Mouse (Mus musculus) embryonic facial prominence, embryonic 11.5 days (tissue): ENCODE measurements around the gene Pgc. TPM values are rescaled to one million over a fixed set of nuclear protein-coding genes. Genes with fewer than 3 reads are reported as not detected.

Source experiments
- ATAC-seq: fragments of 200-750 bp; cut with Nextera tagmentation; replicated peaks from 2 replicates; pipeline ENCODE4 v1.8.0; 2017; ENCODE audit warnings: low read depth; ENCODE audit not compliant: insufficient number of reproducible peaks, low FRiP score, low TSS enrichment
- DNase-seq: peaks from one replicate; pipeline ENCODE4 v3.0.0-alpha.2; 2015; ENCODE audit warnings: low spot score
- H3K27ac ChIP-seq: fragments of 300-500 bp; sonication (generic); replicated peaks from 2 replicates; pipeline ENCODE4 v1.5.1; 2014; ENCODE audit warnings: mild to moderate bottlenecking, low read depth, low read length, control low read depth
- H3K27me3 ChIP-seq: fragments of 300-500 bp; sonication (generic); 2 replicates; pipeline ENCODE4 v1.6.1; 2014; ENCODE audit warnings: mild to moderate bottlenecking, low read length, moderate library complexity, mixed read lengths; ENCODE audit not compliant: control insufficient read depth, insufficient read depth
- H3K36me3 ChIP-seq: fragments of 300-500 bp; sonication (generic); replicated peaks from 2 replicates; pipeline ENCODE4 v1.6.1; 2014; ENCODE audit warnings: low read depth, mild to moderate bottlenecking, low read length, moderate library complexity, mixed read lengths; ENCODE audit not compliant: control insufficient read depth, insufficient read depth
- H3K4me1 ChIP-seq: fragments of 300-500 bp; sonication (generic); 2 replicates; pipeline ENCODE4 v1.6.1; 2014; ENCODE audit warnings: low read length, mixed read lengths; ENCODE audit not compliant: control insufficient read depth, insufficient read depth
- H3K4me2 ChIP-seq: fragments of 300-500 bp; sonication (generic); 2 replicates; pipeline ENCODE4 v1.6.1; 2014; ENCODE audit warnings: low read depth, mild to moderate bottlenecking, control low read depth, low read length, moderate library complexity
- H3K4me3 ChIP-seq: fragments of 300-500 bp; sonication (generic); 2 replicates; pipeline ENCODE4 v1.5.1; 2014; ENCODE audit warnings: low read depth, low read length, control low read depth
- H3K9ac ChIP-seq: fragments of 300-500 bp; sonication (generic); replicated peaks from 2 replicates; pipeline ENCODE4 v1.6.1; 2014; ENCODE audit warnings: mild to moderate bottlenecking, control low read depth, low read length
- H3K9me3 ChIP-seq: fragments of 300-500 bp; sonication (generic); replicated peaks from 2 replicates; pipeline ENCODE4 v1.6.1; 2016; ENCODE audit warnings: mild to moderate bottlenecking, low read length, inconsistent platforms, mixed read lengths; ENCODE audit not compliant: control insufficient read depth
- WGBS: fragments of 180-500 bp; shearing (Covaris S2); extraction: QIAGEN DNeasy Blood & Tissue Kit; methylation state at CpG from one replicate; pipeline ENCODE4 v1.1.7; 2014; 5-methylcytosine and 5-hydroxymethylcytosine counted together
- polyA plus RNA-seq: library from polyadenylated mRNA; unstranded; fragments of >200 nt; fragmentation: Nextera tagmentation; extraction: Ambion mirVana; gene quantifications from 2 replicates; pipeline ENCODE4 v1.2.1, GENCODE M21; 2014

The Pgc gene
- polyA plus RNA-seq, 1 experiment from 2014 or later, result 0.15 TPM

DNA sequence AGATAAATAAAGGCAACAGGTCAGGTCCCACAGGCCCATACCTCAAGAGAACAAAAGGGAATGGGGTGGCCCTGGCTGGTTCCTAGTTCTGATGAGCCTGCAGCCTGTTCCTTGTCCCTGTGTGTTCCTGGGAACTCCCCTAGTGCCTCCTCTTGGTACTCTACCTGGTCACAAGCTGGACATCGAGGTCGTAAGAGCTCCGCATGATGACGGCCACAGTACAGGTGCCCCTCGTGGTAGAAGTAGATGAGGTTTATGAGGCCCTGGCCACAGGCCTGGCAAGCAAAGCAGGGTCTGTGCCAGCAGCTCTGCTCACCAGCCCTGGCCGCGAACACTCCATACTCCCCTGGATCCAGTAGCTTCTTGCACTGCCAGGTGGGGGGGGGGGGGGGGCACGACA is 36.7 kb upstream of the Pgc start:
- Histone ChIP-seq H3K4me2 (no peak overlapping the region), H3K27ac (no peak overlapping the region), H3K4me3 (no peak overlapping the region), H3K4me1 (no peaks in the 10 kb centered on the region; the same call in 1 of the 2 replicates), H3K9me3 (no peaks in the 10 kb centered on the region), H3K9ac (no peak overlapping the region), H3K36me3 (no peaks in the 10 kb centered on the region), H3K27me3 (no peaks in the 10 kb centered on the region)
- DNase-seq, result no peak
- WGBS, result 83% methylated on average over 6 of the region's 8 CpGs
- no peak for ATAC-seq

DNA sequence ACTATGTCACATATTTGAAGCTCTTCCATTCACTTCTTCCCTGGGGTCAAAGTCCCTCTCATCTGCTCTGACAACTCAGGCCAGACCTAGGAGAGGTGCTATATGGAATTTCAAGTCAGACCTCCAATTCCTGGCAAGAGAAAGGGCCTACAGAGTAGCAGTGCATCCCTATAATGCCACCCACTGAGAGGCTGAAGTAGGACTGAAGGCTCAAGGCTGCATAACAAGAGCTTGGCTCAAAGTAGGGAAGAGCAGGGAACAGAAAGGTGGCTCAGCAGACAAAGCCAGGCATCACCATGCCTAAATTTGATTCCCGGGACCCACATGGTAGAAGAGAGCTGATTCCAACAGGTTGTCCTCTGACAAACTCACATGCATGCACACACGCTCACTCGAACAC is 35.0 kb upstream of the Pgc start:
- DNase-seq (no peak), ATAC-seq (no peak)
- Histone ChIP-seq H3K27ac (no peak overlapping the region), H3K27me3 (no peaks in the 10 kb centered on the region), H3K9me3 (no peaks in the 10 kb centered on the region), H3K9ac (no peak overlapping the region), H3K4me2 (no peak overlapping the region), H3K36me3 (no peaks in the 10 kb centered on the region), H3K4me3 (no peak overlapping the region), H3K4me1 (peaks cover 3% of the 10 kb centered on the region; the same call in 1 of the 2 replicates)
- WGBS, result 96% methylated on average over 3 of the region's 3 CpGs

DNA sequence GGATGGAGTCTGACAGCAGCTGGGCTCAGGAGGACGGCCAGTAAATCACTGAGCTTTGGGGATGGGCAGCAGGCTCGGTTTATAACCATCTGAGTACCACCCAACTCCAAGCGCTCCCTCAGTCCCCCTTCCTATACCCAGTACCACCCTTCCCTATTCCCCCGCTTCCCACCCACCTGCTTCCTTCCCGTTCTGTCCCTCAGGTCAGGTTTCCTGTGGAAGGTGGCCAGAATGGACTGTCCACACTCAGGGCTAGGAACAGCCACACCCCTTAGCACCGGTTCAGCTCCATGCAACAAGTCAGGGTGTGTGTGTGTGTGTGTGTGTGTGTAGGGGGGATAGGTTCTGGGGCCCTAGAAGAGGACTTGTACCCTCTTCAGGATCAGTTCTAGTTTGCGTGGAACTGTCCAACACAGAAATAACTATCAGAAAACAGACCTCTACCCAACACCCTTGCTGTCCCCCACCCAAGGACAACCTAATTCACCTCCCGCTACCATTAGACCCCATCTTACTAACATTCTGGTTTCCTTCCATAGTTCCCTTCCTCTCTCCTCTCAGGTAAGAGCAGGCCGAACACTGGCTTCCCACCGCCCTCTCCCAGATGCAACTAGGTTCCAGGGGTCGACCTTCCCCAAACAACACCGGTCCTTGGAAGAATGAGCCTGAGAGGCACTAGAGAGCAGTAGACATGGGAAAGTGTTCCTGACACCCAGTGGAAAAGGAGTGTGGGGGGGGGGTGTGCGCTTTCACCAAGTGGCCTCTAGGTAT is 32.8 kb upstream of the Pgc start:
- Histone ChIP-seq H3K27me3 (no peaks in the 10 kb centered on the region), H3K4me1 (peaks cover 3% of the 10 kb centered on the region; the same call in 1 of the 2 replicates), H3K36me3 (no peaks in the 10 kb centered on the region), H3K9me3 (no peaks in the 10 kb centered on the region), H3K4me3 (peak overlapping the region; percentile 77), H3K4me2 (peak overlapping the region; percentile 77), H3K27ac (no peak overlapping the region), H3K9ac (peak overlapping the region; percentile 35)
- 37% methylated on average over 13 of the region's 13 CpGs for WGBS
- no peak for ATAC-seq
- DNase-seq, result no peak

DNA sequence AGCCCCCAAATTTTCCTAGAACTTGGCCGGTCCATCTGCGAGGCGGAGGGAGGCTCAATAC is 32.4 kb upstream of the Pgc start, which contains the start of gene Gm21981:
Gm21981 (minus strand) TSS at position 14 of the 61 bp plus-strand sequence.
- 0 out of 2 replicates have a peak within 1 kb of the TSS, but pooled peaks have one; percentile 20 for H3K27ac ChIP-seq
- H3K27me3 ChIP-seq, result no peaks in the 10 kb centered on the region
- peak within 1 kb of the TSS; percentile 77 for H3K4me2 ChIP-seq
- DNase-seq (no peak), ATAC-seq (no peak)
- H3K4me3 ChIP-seq, result peak within 1 kb of the TSS; percentile 77
- peaks cover 3% of the 10 kb centered on the region; the same call in 1 of the 2 replicates for H3K4me1 ChIP-seq
- 1% methylated on average over 3 of the region's 3 CpGs for WGBS
- H3K36me3 ChIP-seq, result no peaks in the 10 kb centered on the region
- H3K9ac ChIP-seq, result peak within 1 kb of the TSS; percentile 88
- no peaks in the 10 kb centered on the region for H3K9me3 ChIP-seq

DNA sequence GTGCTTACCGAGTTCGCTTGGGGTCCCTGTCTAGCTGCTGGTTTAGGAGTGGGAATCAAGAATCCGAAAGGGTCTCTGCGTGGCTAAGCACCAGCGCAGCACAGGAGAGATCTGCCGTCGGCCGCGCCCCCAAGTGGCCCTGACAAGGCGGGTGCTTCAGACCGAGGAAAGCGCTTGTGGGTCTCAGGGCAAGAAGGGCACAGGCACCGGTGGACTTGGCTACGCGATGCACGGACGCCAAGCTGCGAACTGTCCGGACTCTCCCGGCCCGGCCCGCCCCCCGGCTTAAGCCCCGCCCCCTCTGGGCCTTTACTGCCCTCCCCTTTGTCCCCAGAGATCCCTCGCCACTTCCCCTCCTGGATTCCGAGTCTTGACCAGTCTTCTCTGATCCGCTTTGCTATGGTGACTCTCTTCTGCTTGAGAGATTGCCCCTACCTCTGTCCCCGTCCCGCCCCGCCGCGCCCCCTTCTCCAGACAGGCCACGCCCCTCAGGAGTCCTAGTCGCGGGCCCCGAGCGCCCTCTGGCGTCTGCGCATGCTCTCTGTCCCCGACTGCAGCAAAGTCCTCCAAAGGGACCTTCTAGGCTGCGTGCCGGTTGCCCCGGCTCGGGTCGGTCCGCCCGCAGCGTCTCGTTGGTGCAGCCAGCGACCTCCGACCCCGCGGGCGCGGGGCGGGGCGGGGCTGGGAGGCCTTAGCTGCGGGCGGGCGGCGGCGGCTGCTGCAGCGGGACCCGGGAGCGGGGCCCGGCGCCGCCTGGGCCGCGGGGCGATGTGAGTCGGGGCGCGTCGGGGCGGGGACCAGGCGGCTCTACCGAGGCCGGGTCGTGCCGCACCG is 31.9 kb upstream of the Pgc start, which contains the start of gene Prickle4:
Prickle4 (minus strand) TSS at position 234 of the 834 bp plus-strand sequence.
- Histone ChIP-seq H3K9me3 (no peaks in the 10 kb centered on the region), H3K27me3 (no peaks in the 10 kb centered on the region), H3K9ac (peak within 1 kb of the TSS; percentile 88), H3K36me3 (no peaks in the 10 kb centered on the region), H3K4me3 (peak within 1 kb of the TSS; percentile 77), H3K27ac (0 out of 2 replicates have a peak within 1 kb of the TSS, but pooled peaks have one; percentile 20), H3K4me1 (peaks cover 3% of the 10 kb centered on the region; the same call in 1 of the 2 replicates), H3K4me2 (peak within 1 kb of the TSS; percentile 77)
- WGBS, result 1% methylated on average over 77 of the region's 82 CpGs
- DNase-seq (peak; percentile 97), ATAC-seq (peak; percentile 92)

DNA sequence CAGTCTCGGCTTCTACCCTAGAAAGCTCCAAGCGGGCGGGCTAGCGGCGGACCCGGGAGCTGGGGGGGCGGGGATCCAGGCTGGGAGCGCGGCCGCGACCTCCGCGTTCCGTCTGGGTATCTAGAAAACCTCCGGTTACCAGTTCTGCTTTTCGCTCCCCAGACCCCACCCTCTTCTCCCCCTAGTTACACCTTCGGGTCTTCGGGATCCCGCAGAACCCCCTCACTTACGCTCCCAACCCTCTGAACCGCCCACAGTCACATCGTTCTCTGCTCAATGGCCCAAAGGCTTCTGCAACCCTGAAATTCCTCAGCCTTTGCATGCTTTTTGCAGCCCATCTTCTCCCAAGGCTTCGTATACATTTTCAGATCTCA is 31.3 kb upstream of the Pgc start:
- Histone ChIP-seq H3K36me3 (no peaks in the 10 kb centered on the region), H3K27me3 (no peaks in the 10 kb centered on the region), H3K4me3 (peak overlapping the region; percentile 77), H3K9ac (peak overlapping the region; percentile 88), H3K4me2 (peak overlapping the region; percentile 77), H3K9me3 (no peaks in the 10 kb centered on the region), H3K4me1 (peaks cover 3% of the 10 kb centered on the region; the same call in 1 of the 2 replicates), H3K27ac (no peak overlapping the region)
- 0% methylated on average over 19 of the region's 23 CpGs for WGBS
- DNase-seq, result no peak
- ATAC-seq, result 0 out of 2 replicates have a peak, but pooled peaks have one; percentile 4

DNA sequence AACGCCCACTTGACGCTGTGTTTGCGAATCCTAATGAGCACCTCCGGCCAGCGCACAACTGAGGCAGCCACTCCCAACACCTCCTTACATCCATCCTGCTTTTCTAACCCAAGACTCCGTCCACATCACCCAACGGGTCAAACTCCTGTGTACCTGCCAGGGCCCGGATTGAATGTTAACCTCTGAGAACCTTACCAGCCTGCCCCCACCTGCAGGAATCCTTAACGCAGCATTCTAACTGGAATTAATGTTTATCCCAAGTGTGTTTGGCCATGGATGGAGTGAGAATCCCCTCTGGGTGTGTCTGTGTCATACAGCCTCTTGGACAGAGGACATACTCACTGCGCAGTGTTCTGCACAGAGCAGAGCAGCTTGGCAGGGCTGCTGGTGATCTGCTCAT is 28.5 kb upstream of the Pgc start:
- H3K4me2 ChIP-seq, result no peak overlapping the region
- no peaks in the 10 kb centered on the region; the same call in 1 of the 2 replicates for H3K27me3 ChIP-seq
- no peaks in the 10 kb centered on the region for H3K9me3 ChIP-seq
- DNase-seq, result no peak
- no peak for ATAC-seq
- WGBS, result 88% methylated on average over 10 of the region's 10 CpGs
- peaks cover 3% of the 10 kb centered on the region; the same call in 1 of the 2 replicates for H3K4me1 ChIP-seq
- no peak overlapping the region for H3K9ac ChIP-seq
- H3K4me3 ChIP-seq, result no peak overlapping the region
- no peaks in the 10 kb centered on the region for H3K36me3 ChIP-seq
- no peak overlapping the region for H3K27ac ChIP-seq

DNA sequence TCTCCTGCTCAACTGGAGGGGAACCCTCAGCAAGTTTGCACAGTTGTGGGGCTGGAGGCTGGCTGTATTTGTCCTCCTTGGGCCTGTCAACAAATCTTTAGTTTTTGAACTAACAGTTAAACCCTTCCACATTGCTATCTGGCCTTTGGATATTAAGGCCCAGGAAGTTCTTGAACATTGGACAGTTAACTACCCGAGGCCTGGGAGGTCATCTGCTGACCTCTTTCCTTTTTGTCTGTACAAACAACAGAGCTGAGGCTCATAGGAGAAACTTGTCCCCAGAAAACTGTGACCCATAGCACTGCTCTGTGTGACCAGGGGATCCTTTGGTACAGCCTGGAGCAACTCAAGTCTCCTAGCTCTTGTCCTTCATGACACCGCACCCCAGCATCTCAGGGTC is 27.6 kb upstream of the Pgc start:
- no peaks in the 10 kb centered on the region for H3K9me3 ChIP-seq
- H3K4me1 ChIP-seq, result peaks cover 3% of the 10 kb centered on the region; the same call in 1 of the 2 replicates
- DNase-seq (no peak), ATAC-seq (no peak)
- H3K36me3 ChIP-seq, result no peaks in the 10 kb centered on the region
- no peak overlapping the region for H3K4me2 ChIP-seq
- WGBS, result 72% methylated on average over 2 of the region's 2 CpGs
- no peak overlapping the region for H3K27ac ChIP-seq
- no peak overlapping the region for H3K4me3 ChIP-seq
- no peak overlapping the region for H3K9ac ChIP-seq
- no peaks in the 10 kb centered on the region; the same call in 1 of the 2 replicates for H3K27me3 ChIP-seq
